Mouse (Mus musculus): ENCODE results near the gene Hid1.

DNA sequence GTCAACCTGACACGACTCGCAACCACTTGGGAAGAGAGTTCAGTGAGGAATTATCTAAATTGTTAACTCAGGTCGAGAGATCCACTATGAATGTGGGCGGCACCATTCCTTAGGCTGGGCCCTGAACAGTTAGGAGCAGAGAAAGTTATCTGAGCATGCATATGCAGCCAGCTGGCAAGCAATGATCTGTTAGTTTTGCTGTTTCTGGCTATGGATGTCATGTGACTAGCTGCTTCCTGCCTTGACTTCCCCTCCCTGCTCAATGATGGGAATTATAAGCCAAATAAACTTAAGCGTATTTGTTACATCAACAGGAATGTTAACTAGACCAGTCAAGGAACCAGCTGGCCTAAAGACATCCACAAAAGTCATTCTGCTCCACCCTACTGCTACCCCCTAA is 14.2 kb downstream of the Hid1 start:
- TF ChIP-seq CTCF (IDR thresholded peaks at IDR 0.05; ENCODE audit: insufficient read depth, low read depth, low read length) (no peak), POLR2A (IDR thresholded peaks at IDR 0.05; ENCODE audit: insufficient read depth, low read depth, low read length) (no peak)
